Comparison of ENCODE assay signal across 16 mouse cellular contexts in the genomic region with DNA sequence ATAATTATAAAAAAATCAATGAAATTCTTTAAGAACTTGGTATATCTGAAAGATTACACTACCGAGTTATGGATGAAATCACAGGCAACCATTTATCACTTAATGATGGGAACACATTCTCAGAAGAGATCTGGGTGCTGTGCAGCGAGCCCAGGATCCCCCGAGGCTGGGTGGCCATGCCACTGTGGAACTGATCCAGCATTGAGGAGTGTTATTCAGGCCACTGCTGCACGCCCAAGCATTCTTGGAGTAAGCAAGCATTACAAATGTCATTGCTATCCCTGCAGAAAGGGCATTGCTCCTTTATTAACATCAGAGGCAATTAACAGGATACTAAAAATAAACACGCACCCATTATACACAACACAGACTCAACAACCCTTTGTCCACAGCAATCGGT.
"Had no signal": no experiment of that assay in that cellular context is flagged by ENCODE, and none has a peak within 500 bp of the region (broad histone marks: within the 10 kb centered on the region; RNA-seq: fewer than 3 reads in every experiment).

No protein-coding gene starts in this region.

- DNase-seq: kidney, adult 8-10 months; layer of hippocampus, postnatal 36 days; liver, postnatal 0 days; lung, embryonic 14.5 days; retina, postnatal 1 day; thymus, adult 18-20 months; thymus, postnatal 36 days had no signal

- H3K27me3 ChIP-seq: limb, embryonic 12.5 days; limb, embryonic 15.5 days; midbrain, embryonic 12.5 days; midbrain, embryonic 15.5 days; neural tube, embryonic 12.5 days; neural tube, embryonic 15.5 days had no signal

- H3K4me1 ChIP-seq: limb, embryonic 12.5 days; limb, embryonic 15.5 days; midbrain, embryonic 12.5 days; midbrain, embryonic 15.5 days; neural tube, embryonic 12.5 days; neural tube, embryonic 15.5 days had no signal

- H3K4me3 ChIP-seq: left cerebral cortex, adult 2 months; limb, embryonic 12.5 days; limb, embryonic 15.5 days; midbrain, embryonic 12.5 days; midbrain, embryonic 15.5 days; neural tube, embryonic 12.5 days; neural tube, embryonic 15.5 days had no signal

- H3K27ac ChIP-seq: left cerebral cortex, adult 2 months; limb, embryonic 12.5 days; limb, embryonic 15.5 days; liver, embryonic 14.5 days; macrophage; midbrain, embryonic 12.5 days; midbrain, embryonic 15.5 days; neural tube, embryonic 12.5 days; neural tube, embryonic 15.5 days had no signal
